Mouse (Mus musculus): Measurements from ENCODE around the gene Stum.

GRCm38 (mm10) chr1:180464357-180464756 lies 18.9 kb downstream of the Stum start:
- no peak for TF ChIP-seq POLR2A (IDR thresholded peaks at IDR 0.05; ENCODE audit: insufficient read depth, low read depth, low read length)
- no peak for TF ChIP-seq CTCF (IDR thresholded peaks at IDR 0.05)
- no peak for TF ChIP-seq EP300 (IDR thresholded peaks at IDR 0.05; ENCODE audit: insufficient read depth, low read depth, low read length)

Data from heart, adult 2 months (tissue).